Mouse (Mus musculus): Measurements from ENCODE around the gene Wdr38. TPM values are rescaled to one million over a fixed set of nuclear protein-coding genes. Genes with fewer than 3 reads are reported as not detected.

The Wdr38 gene
- total RNA-seq, 2 experiments from 2014 or later: 0.17 to 0.31 TPM

- no peak for DNase-seq
- intact Hi-C loops (cut with DNase I): no loop called here
These were observed 22.7 kb downstream of the Wdr38 start for GRCm38 (mm10) chr2:39020004-39020403.

- intact Hi-C loops (cut with DNase I): no loop called here
These were observed 34.3 kb downstream of the Wdr38 start for GRCm38 (mm10) chr2:39031611-39032010.

GRCm38 (mm10) chr2:39040215-39040614, 42.9 kb downstream of the Wdr38 start:
- no peak for DNase-seq
- intact Hi-C loops (cut with DNase I): no loop called here

More at GRCm38 (mm10) chr2:39031611-39032010, 34.3 kb downstream of the Wdr38 start:
- no peak for DNase-seq

- no peak for DNase-seq
- intact Hi-C loops (cut with DNase I): no loop called here
These were observed 51.2 kb downstream of the Wdr38 start for GRCm38 (mm10) chr2:39048515-39048914.

Other genes with a start within 250 kb of the Wdr38 start
- 1 to 10 TPM; 3.3 to 5.2 TPM for gene Nr6a1, start 69.8 kb upstream of the Wdr38 start, total RNA-seq (2021)
- 1 to 10 TPM; 5.3 to 6.1 TPM for gene Olfml2a, start 65.5 kb upstream of the Wdr38 start, total RNA-seq (2021)
- gene Arpc5l, start 7.9 kb downstream of the Wdr38 start, total RNA-seq (2021): 100 to 1,000 TPM in 1 of 2 experiments, 10 to 100 TPM in 1; 94.7 to 101 TPM
- 100 to 1,000 TPM; 216 to 254 TPM for gene Rpl35, start 8.1 kb downstream of the Wdr38 start, total RNA-seq (2021)
- 10 to 100 TPM in 1 of 2 experiments, 1 to 10 TPM in 1; 9.0 to 11.0 TPM for gene Golga1, start 68.1 kb downstream of the Wdr38 start, total RNA-seq (2021)
- gene Scai, start 193.3 kb downstream of the Wdr38 start, total RNA-seq (2021): 1 to 10 TPM; 2.7 to 2.8 TPM
- gene Ppp6c, start 229.0 kb downstream of the Wdr38 start, total RNA-seq (2021): 10 to 100 TPM; 51.8 to 55.5 TPM